Mouse (Mus musculus) mammary gland, adult 2 months (tissue): ENCODE data around the gene Amer3. TPM values are rescaled to one million over a fixed set of nuclear protein-coding genes. Genes with fewer than 3 reads are reported as not detected.

Source experiments
- polyA plus RNA-seq: library from polyadenylated mRNA; depleted of rRNA; stranded (reverse); fragments of >200 nt; gene quantifications from 2 replicates; pipeline ENCODE4 v1.2.3, GENCODE M21; 2012; ENCODE audit warnings: low replicate concordance; rRNA removed

Amer3 gene
- not detected in 2 replicates for polyA plus RNA-seq

DNA sequence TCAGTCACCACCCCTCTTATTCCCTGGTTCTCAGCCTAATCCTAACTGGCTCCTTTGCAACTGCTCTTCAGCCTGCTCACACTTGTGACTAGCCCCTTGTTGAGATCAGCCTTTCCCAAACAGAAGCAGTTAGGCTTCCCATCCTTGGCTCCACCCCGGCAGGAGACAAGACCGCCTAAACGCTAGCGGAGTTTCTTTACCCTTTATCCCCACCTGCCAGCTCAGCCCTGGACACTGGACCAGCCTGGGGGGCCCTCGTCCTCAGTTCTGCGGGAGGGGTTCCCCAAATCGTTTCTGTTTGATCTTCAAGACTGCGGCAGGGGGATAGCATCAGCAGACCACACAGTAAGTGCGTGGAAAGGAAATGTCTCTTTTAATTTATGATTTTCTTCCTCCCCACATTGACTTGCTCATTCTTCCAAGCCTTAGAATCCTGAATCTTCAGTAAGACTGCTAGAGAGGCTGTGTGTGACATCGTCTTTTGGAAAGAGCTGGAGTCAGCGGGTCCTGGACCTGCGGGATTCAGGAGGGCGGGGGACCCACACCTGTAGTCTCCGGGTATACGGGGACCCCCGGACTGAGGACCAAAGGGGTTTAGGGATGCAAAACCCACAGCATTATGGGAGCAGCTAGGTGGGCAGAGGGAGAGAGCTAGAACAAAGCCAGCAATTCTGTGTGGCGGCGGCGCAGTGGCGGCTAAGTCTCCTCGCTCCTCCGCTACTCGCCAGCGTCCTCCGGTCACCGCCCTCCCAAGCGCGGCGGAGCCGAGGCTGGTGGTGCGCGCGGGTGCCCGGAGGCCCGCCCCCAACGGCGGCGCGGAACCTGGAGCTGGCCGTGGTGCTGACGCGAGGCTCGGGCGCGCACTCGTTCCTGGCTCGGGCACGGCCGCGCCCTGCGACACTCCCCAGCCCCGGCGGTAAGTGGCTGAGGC lies at the start of gene Amer3:
Gene Amer3, plus strand, starts transcription at position 807 of the 931 bp plus-strand sequence.

DNA sequence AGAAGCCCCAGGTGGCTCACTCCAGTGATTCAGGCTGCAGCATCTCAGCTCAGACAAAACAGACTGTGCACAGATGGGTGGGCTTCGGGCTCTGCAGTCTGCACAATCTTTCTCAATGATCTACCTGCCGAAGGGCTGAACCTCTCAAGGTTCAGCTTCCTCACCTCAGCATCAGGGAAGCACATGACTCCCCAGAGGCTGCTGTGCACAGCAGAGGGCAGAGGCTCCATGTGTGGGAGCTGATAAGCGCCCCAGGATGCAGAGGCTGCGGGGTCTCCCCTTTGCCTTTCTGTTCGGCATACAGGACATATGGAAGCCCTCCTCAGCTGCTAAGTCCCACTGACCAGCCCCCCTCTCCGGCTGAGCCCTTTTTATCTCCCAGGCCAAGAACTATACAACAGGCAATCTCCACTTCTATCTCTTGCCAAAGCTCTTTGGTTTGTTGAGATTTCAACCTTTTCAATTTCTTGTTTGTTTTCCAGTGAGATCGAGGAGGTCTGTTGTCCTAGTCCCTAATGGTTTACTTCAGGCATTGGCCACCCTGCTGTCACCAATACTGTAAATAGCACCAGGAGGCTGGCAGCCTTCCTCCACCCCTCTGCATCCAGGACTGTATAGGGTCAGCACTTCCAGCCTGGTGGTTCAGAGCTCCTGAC lies 44.3 kb upstream of the Amer3 start, which contains the start of gene Cfc1:
Gene Cfc1, plus strand, starts transcription at position 606 of the 656 bp plus-strand sequence.

DNA sequence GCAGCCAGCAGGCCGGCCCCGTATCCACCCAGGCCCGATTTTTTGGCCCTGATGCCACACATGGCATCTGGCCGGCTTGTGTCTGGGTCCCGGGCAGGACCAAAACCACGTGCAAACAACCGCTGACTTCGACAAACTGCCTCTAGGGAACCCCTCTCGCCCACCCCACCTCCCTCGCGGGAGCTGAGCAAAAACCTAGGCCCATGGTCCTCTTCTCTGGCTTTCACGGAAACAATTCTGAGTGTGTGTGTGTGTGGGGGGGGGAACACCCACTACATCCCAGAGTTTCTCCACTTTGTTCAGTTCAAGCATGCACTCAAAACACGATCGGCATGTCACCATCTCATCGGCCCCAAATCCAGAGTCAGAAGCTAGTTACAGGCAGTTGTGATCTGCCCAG lies 18.6 kb upstream of the Amer3 start, which contains the start of gene Prss40:
Gene Prss40, minus strand, starts transcription at position 101 of the 400 bp plus-strand sequence.

Other genes starting within 250 kb of the Amer3 start
- gene Ccdc115, start 140.0 kb upstream of the Amer3 start, polyA plus RNA-seq, result 18.3 and 22.9 TPM in 2 replicates
- gene Imp4, start 139.8 kb upstream of the Amer3 start, polyA plus RNA-seq, result 39.4 and 40.9 TPM in 2 replicates
- gene Ptpn18, start 119.9 kb upstream of the Amer3 start, polyA plus RNA-seq, result 150 and 758 TPM in 2 replicates
- 0.09 TPM in 1 of 2 replicates, not detected in the other for gene Prss39, start 81.2 kb upstream of the Amer3 start, polyA plus RNA-seq
- not detected in 2 replicates for gene Cfc1, start 44.0 kb upstream of the Amer3 start, polyA plus RNA-seq
- gene Prss40, start 18.7 kb upstream of the Amer3 start, polyA plus RNA-seq, result not detected in 2 replicates